Mouse (Mus musculus) liver, postnatal 0 days (tissue): ENCODE measurements at regions not wholly inside any gene's neighbourhood (a gene's known extent, or its start where the extent isn't known, plus 50 kb on each side); places are given as distances from the start of the nearest gene placed in this dataset.
A peak's percentile ranks its signal among the peaks of the same experiment; 100 is the strongest.
"Not testable (repeated sequence)": the region's sequence is repeated elsewhere in the genome, so short reads cannot be mapped to it uniquely, and the experiment has no call there.

Experiments
- ATAC-seq: fragments of 200-750 bp; cut with Nextera tagmentation; 2 replicates; pipeline ENCODE4 v1.8.0; 2017; ENCODE audit warnings: mild to moderate bottlenecking, moderate library complexity
- DNase-seq: peaks from one replicate; pipeline ENCODE4 v3.0.0-alpha.2; 2016
- H3K27ac ChIP-seq: fragments of 300-500 bp; sonication (generic); 2 replicates; pipeline ENCODE4 v1.5.1; 2014; ENCODE audit warnings: antibody characterized with exemption, moderate library complexity, mild to moderate bottlenecking, low read depth
- H3K27me3 ChIP-seq: fragments of 300-500 bp; sonication (generic); 2 replicates; pipeline ENCODE4 v1.6.1; 2014; ENCODE audit warnings: low read length, control low read depth, mixed read lengths; ENCODE audit not compliant: insufficient read depth
- H3K36me3 ChIP-seq: fragments of 300-500 bp; sonication (generic); replicated peaks from 2 replicates; pipeline ENCODE4 v1.6.1; 2014; ENCODE audit warnings: mild to moderate bottlenecking, control low read depth, low read length, moderate library complexity, mixed read lengths; ENCODE audit not compliant: insufficient read depth
- H3K4me1 ChIP-seq: fragments of 300-500 bp; sonication (generic); 2 replicates; pipeline ENCODE4 v1.6.1; 2014; ENCODE audit warnings: antibody characterized with exemption, mild to moderate bottlenecking, control low read depth; ENCODE audit not compliant: insufficient read depth
- H3K4me2 ChIP-seq: fragments of 300-500 bp; sonication (generic); 2 replicates; pipeline ENCODE4 v1.6.1; 2014; ENCODE audit warnings: low read depth, mild to moderate bottlenecking, low read length, moderate library complexity, mixed read lengths
- H3K4me3 ChIP-seq: fragments of 300-500 bp; sonication (generic); 2 replicates; pipeline ENCODE4 v1.5.1; 2014; ENCODE audit warnings: low read depth, low read length
- H3K9ac ChIP-seq: fragments of 300-500 bp; sonication (generic); replicated peaks from 2 replicates; pipeline ENCODE4 v1.6.1; 2014; ENCODE audit warnings: mild to moderate bottlenecking, moderate library complexity
- H3K9me3 ChIP-seq: fragments of 300-500 bp; sonication (generic); 2 replicates; pipeline ENCODE4 v1.6.1; 2016; ENCODE audit warnings: mild to moderate bottlenecking, control low read depth, low read length, mixed read lengths
- CTCF ChIP-seq: sonication (generic); IDR thresholded peaks from 2 replicates; pipeline ENCODE4 v1.5.1; 2016; ENCODE audit warnings: antibody characterized with exemption, low read depth
- EP300 ChIP-seq: IDR thresholded peaks from 2 replicates; pipeline ENCODE4 v1.6.1; 2016; ENCODE audit warnings: antibody characterized with exemption, low read depth, mild to moderate bottlenecking
- WGBS: fragments of 180-500 bp; shearing (Covaris S2); extraction: QIAGEN DNeasy Blood & Tissue Kit; methylation state at CpG from one replicate; pipeline ENCODE4 v1.1.7; 2014; ENCODE audit not compliant: insufficient replicate concordance; 5-methylcytosine and 5-hydroxymethylcytosine counted together

DNA sequence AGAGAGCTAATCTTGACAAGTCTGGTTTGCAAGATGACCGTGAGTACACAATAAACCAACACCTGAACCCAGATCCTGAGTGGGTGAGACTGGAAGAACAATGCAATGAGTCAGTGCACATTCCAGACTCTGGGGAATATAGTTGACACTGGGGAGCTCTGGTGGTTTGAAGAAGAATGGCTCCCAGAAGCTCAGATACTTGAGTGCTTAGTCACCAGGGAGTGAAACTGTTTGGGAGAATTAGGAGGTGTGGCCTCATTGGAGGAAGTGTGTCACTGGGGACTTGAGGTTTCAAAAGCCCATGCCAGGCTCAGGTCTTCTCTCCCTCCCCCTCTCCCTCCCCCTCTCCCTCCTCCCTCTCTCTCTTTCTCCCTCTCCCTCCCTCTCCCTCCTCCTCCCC is 436.6 kb upstream of the Cdh5 start:
- H3K36me3 ChIP-seq = no peaks in the 10 kb centered on the region
- no peak overlapping the region for H3K27ac ChIP-seq
- H3K4me3 ChIP-seq = no peak overlapping the region
- DNase-seq (no peak), ATAC-seq (no peak)
- H3K4me1 ChIP-seq = no peaks in the 10 kb centered on the region
- H3K9me3 ChIP-seq = no peaks in the 10 kb centered on the region
- TF ChIP-seq EP300 = no peak
- no peak for TF ChIP-seq CTCF
- H3K9ac ChIP-seq = no peak overlapping the region
- no peak overlapping the region for H3K4me2 ChIP-seq
- WGBS = 71% methylated on average over 1 of the region's 1 CpGs
- no peaks in the 10 kb centered on the region for H3K27me3 ChIP-seq

DNA sequence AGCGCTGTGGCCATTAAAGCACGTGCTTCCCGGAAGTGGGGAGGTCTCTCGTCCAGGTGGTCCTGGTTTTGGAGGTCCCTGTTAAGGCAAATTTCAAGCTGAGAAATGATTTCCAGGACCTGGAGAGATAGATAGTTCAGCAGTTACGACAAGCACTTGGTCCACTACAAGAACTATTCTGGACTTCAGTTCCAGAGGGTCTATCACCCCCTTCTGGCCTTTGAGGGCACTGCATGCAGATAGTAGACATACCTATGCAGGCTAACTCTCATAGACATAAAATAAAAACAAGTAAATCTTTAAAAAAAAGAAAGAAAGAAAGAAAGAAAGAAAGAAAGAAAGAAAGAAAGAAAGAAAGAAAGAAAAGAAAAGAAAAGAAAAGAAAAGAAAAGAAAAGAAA is 415.2 kb upstream of the Cdh5 start:
- 79% methylated on average over 5 of the region's 5 CpGs for WGBS
- H3K36me3 ChIP-seq = not testable (repeated sequence)

DNA sequence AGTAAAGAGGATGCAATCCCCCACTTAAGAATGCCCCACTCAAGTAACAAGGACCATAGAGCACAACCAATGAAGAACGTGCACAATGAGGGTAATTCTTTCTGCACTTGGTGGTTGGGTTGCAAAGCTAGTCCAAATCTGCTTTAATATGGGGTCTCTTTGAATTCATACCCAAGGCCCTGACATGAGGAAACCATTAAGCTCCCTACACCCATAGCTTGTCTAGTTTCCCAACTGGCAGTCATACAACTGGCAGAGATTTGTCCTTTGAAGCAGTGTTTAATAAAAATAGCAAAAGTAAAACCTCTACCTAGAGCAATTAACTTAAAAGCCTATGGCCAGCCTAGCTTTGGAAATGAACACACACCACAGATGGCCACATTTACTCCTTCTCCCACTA is 411.0 kb upstream of the Cdh5 start:
- H3K9me3 ChIP-seq = no peaks in the 10 kb centered on the region
- WGBS = 68% methylated on average over 1 of the region's 1 CpGs

More for the DNA sequence above, 415.2 kb upstream of the Cdh5 start:
- ATAC-seq, H3K4me1 ChIP-seq, H3K9ac ChIP-seq, H3K9me3 ChIP-seq, H3K27me3 ChIP-seq, DNase-seq, H3K4me2 ChIP-seq, H3K27ac ChIP-seq, H3K4me3 ChIP-seq: not testable (repeated sequence)
- peak; percentile 21; the same call in 1 of the 2 replicates for TF ChIP-seq CTCF

DNA sequence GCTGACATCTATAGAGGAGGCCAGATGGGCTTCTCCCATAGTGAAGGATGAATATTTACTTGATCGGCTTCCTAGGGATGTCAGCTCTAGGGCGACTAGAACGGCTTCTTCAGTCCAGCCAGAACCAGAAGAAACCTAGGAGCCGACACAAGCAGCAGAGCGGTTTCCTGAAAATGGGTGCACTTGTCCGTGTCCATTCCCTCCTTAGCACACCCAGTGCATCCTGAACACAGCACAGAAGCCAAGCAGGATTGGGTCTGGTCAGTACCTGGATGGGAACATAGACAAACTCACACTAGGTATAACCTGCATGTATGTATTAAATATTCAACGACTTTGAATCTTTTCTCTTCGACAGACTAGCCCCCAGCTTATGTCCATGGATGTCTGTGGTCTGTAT is 407.9 kb upstream of the Cdh5 start:
- Histone ChIP-seq H3K9me3 (no peaks in the 10 kb centered on the region), H3K4me2 (no peak overlapping the region), H3K4me1 (no peaks in the 10 kb centered on the region), H3K27ac (no peak overlapping the region), H3K36me3 (no peaks in the 10 kb centered on the region), H3K27me3 (no peaks in the 10 kb centered on the region), H3K4me3 (no peak overlapping the region), H3K9ac (no peak overlapping the region)
- WGBS = 84% methylated on average over 8 of the region's 8 CpGs
- ATAC-seq = no peak
- no peak for DNase-seq
- TF ChIP-seq EP300 (no peak), CTCF (no peak)

More for the DNA sequence above, 411.0 kb upstream of the Cdh5 start:
- Histone ChIP-seq H3K27me3 (no peaks in the 10 kb centered on the region), H3K9ac (no peak overlapping the region), H3K36me3 (no peaks in the 10 kb centered on the region), H3K4me1 (no peaks in the 10 kb centered on the region), H3K27ac (no peak overlapping the region), H3K4me3 (no peak overlapping the region), H3K4me2 (no peak overlapping the region)
- TF ChIP-seq CTCF = no peak
- no peak for TF ChIP-seq EP300
- ATAC-seq = no peak
- DNase-seq = no peak

DNA sequence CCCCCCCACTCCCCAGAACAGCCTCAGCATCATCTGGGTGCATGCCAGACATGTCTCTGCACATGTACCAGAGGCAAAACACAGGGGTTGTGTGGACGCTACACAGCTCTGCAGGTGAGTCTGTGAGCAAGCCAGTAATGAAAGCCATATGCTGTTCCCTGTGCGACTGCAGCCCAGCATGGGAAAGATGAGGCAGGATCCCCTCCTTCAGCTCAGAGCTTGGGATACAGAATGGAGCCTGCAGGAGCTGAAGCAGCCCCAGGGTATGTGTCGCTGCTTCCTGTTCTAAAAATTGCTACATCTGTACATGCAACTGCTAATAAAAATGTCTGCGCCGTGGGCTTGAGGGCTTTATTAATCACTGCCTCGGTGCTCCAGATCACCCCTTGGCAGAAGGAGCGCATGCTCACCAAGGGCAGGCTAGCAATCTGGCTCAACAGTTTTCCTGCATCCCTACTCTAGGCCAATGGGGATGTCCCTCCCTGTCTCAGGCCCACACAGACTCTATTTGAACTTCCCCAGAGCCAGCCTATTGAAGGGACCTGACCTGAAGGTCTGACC is 407.0 kb upstream of the Cdh5 start:
- Histone ChIP-seq H3K9me3 (no peaks in the 10 kb centered on the region), H3K27ac (no peak overlapping the region), H3K9ac (no peak overlapping the region), H3K36me3 (no peaks in the 10 kb centered on the region), H3K4me3 (no peak overlapping the region), H3K4me2 (no peak overlapping the region), H3K4me1 (no peaks in the 10 kb centered on the region), H3K27me3 (no peaks in the 10 kb centered on the region)
- DNase-seq = no peak
- TF ChIP-seq EP300 (no peak), CTCF (no peak)
- no peak for ATAC-seq
- 77% methylated on average over 7 of the region's 7 CpGs for WGBS

DNA sequence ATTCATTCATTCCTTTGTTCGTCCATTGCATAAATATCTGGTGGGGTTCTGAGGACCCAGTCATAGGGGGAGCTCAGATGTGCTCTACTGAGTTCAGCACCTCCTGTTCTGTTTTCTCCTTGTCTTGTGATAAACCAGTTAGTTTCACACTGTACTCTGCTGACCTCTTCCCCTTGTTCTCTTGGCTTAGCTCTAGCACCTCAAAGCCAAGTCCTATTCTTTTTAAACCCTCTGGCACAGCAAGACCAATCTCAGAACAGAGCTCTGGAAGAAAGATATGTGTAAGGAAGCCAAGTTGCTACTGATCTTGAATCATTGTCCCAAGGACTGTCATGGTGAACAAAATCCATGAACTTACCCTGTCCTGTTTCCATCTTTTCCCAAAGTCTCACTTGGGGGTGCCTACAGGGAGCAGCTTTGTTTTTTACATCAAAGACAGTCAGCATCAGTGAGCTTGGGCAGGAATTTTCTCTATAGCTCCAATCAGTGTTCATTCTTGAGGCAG is 402.4 kb upstream of the Cdh5 start:
- DNase-seq (no peak), ATAC-seq (no peak)
- Histone ChIP-seq H3K4me1 (no peaks in the 10 kb centered on the region), H3K36me3 (no peaks in the 10 kb centered on the region), H3K27ac (no peak overlapping the region), H3K9ac (no peak overlapping the region), H3K4me2 (no peak overlapping the region), H3K27me3 (no peaks in the 10 kb centered on the region), H3K9me3 (no peaks in the 10 kb centered on the region), H3K4me3 (no peak overlapping the region)
- TF ChIP-seq CTCF (no peak), EP300 (no peak)
- 74% methylated on average over 1 of the region's 1 CpGs for WGBS

DNA sequence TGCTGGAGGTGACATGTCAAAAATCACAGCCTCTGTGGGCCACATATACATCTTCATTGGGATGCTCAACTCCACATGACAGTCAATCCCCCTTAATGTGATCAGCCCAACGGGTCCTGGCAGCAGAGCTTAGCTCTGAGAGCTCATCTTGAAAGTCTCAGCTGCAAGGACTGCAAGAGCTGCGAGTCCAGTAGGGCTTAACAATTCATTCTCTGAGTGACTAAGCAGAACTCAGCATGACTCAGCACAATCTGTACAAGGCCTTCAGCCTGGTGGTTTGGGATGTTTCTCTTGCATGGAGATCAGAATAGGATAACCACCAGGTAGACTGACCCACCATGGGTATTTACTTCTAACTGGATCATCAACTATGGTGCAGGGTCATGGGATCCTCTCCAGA is 399.2 kb upstream of the Cdh5 start:
- H3K27me3 ChIP-seq = no peaks in the 10 kb centered on the region
- H3K4me2 ChIP-seq = no peak overlapping the region
- H3K4me1 ChIP-seq = no peaks in the 10 kb centered on the region
- no peak overlapping the region for H3K27ac ChIP-seq
- WGBS = 63% methylated on average over 2 of the region's 2 CpGs
- no peaks in the 10 kb centered on the region for H3K36me3 ChIP-seq
- H3K9ac ChIP-seq = no peak overlapping the region
- DNase-seq (no peak), ATAC-seq (no peak)
- no peak overlapping the region for H3K4me3 ChIP-seq
- no peak for TF ChIP-seq EP300
- no peak for TF ChIP-seq CTCF
- H3K9me3 ChIP-seq = no peaks in the 10 kb centered on the region
